Mouse (Mus musculus): Measurements from ENCODE around the gene Ppp1r12a. TPM values are rescaled to one million over a fixed set of nuclear protein-coding genes. Genes with fewer than 3 reads are reported as not detected.

The Ppp1r12a gene
- total RNA-seq, 4 experiments from 2014 or later = 98.3 to 130 (median 112) TPM

Other genes starting within 250 kb of the Ppp1r12a start
- 10 to 100 TPM in 1 of 4 experiments, 1 to 10 TPM in 3; 8.5 to 10.2 (median 9.2) TPM for gene Pawr, start 169.9 kb downstream of the Ppp1r12a start, total RNA-seq (2022)